Mouse (Mus musculus) CH12.LX (cell line): ENCODE measurements around the gene Lrch1. TPM values are rescaled to one million over a fixed set of nuclear protein-coding genes. Genes with fewer than 3 reads are reported as not detected.

Experiments
- DNase-seq: peaks from one replicate; pipeline ENCODE4 v3.0.0-alpha.2; 2013; ENCODE audit errors: extremely low read depth
- H3K27ac ChIP-seq: 2 replicates; pipeline ENCODE4 v1.5.1; 2012; ENCODE audit warnings: low read depth, mild to moderate bottlenecking, control low read depth, moderate library complexity; ENCODE audit not compliant: insufficient read depth
- H3K27me3 ChIP-seq: replicated peaks from 2 replicates; pipeline ENCODE3; 2012; ENCODE audit warnings: inconsistent platforms
- H3K36me3 ChIP-seq, 2 experiments: replicated peaks in 1 of 2; 2 replicates each; pipeline versions ENCODE3 to v1.6.1; 2012; ENCODE audit warnings: inconsistent platforms in 1 of 2, low read length in 1 of 2, mild to moderate bottlenecking in 1 of 2, mixed read lengths in 1 of 2, moderate library complexity in 1 of 2; ENCODE audit not compliant: control insufficient read depth in 1 of 2, insufficient read depth in 1 of 2
- H3K4me1 ChIP-seq, 2 experiments: 2 replicates each; pipeline ENCODE4 v1.6.1; 2012; ENCODE audit warnings: inconsistent platforms in 1 of 2, moderate library complexity in 1 of 2; ENCODE audit not compliant: insufficient read depth in 2 of 2, control insufficient read depth in 1 of 2
- H3K4me2 ChIP-seq: 2 replicates; pipeline ENCODE4 v1.6.1; 2012; ENCODE audit warnings: low read depth, mild to moderate bottlenecking, control low read depth; ENCODE audit not compliant: poor library complexity, insufficient read depth, severe bottlenecking
- H3K4me3 ChIP-seq, 3 experiments: fragments of 150-350 bp in 1 of 3; sonication (generic) in 1 of 3; replicated peaks in 1 of 3; 2 replicates each; pipeline versions ENCODE3 to v1.5.1; 2011 to 2012; ENCODE audit warnings: low read depth in 2 of 3, low read length in 2 of 3, mild to moderate bottlenecking in 2 of 3, moderate library complexity in 2 of 3, control low read depth in 1 of 3, improper control_type of control experiment in 1 of 3, inconsistent platforms in 1 of 3, mixed read lengths in 1 of 3; ENCODE audit not compliant: poor library complexity in 1 of 3
- H3K79me2 ChIP-seq: replicated peaks from 2 replicates; pipeline ENCODE4 v1.6.1; 2012; ENCODE audit warnings: mild to moderate bottlenecking, moderate library complexity; ENCODE audit not compliant: control insufficient read depth, poor library complexity, insufficient read depth, severe bottlenecking; ENCODE audit errors: extremely low read depth
- H3K9ac ChIP-seq: 2 replicates; pipeline ENCODE4 v1.6.1; 2012; ENCODE audit warnings: low read depth, mild to moderate bottlenecking, control low read depth, moderate library complexity; ENCODE audit not compliant: insufficient read depth
- H3K9me3 ChIP-seq: replicated peaks from 2 replicates; pipeline ENCODE3; 2012; ENCODE audit warnings: low read length, inconsistent platforms, mixed read lengths
- BHLHE40 ChIP-seq: IDR thresholded peaks from 2 replicates; pipeline ENCODE4 v1.6.1; 2011; ENCODE audit warnings: mild to moderate bottlenecking, low read depth, low read length, improper control_type of control experiment
- CHD1 ChIP-seq: IDR thresholded peaks from 2 replicates; pipeline ENCODE4 v1.6.1; 2012; ENCODE audit warnings: low read depth, low read length, improper control_type of control experiment, inconsistent platforms
- CHD2 ChIP-seq: IDR thresholded peaks from 2 replicates; pipeline ENCODE4 v1.6.1; 2011; ENCODE audit warnings: low read length, improper control_type of control experiment
- CTCF ChIP-seq, 2 experiments: IDR thresholded peaks in 1 of 2; conservative IDR thresholded peaks in 1 of 2; 2 replicates each; pipeline ENCODE4 v1.5.1; 2011 to 2012; ENCODE audit warnings: low read depth in 2 of 2, low read length in 2 of 2, improper control_type of control experiment in 1 of 2, inconsistent platforms in 1 of 2, mild to moderate bottlenecking in 1 of 2, moderate library complexity in 1 of 2
- E2F4 ChIP-seq: IDR thresholded peaks from 2 replicates; pipeline ENCODE4 v1.6.1; 2011; ENCODE audit warnings: low read depth, low read length, improper control_type of control experiment; ENCODE audit not compliant: insufficient replicate concordance
- EP300 ChIP-seq: IDR thresholded peaks from 2 replicates; pipeline ENCODE4 v1.6.1; 2011; ENCODE audit warnings: low read length, improper control_type of control experiment
- ETS1 ChIP-seq: conservative IDR thresholded peaks from 2 replicates; pipeline ENCODE4 v1.6.1; 2012; ENCODE audit warnings: low read depth, mild to moderate bottlenecking, inconsistent platforms, low read length, improper control_type of control experiment, moderate library complexity
- HCFC1 ChIP-seq: IDR thresholded peaks from 2 replicates; pipeline ENCODE4 v1.6.1; 2012; ENCODE audit warnings: low read depth, mild to moderate bottlenecking, inconsistent platforms, low read length, improper control_type of control experiment
- JUND ChIP-seq: conservative IDR thresholded peaks from 2 replicates; pipeline ENCODE4 v1.6.1; 2011; ENCODE audit warnings: low read depth, low read length, improper control_type of control experiment
- KAT2A ChIP-seq: IDR thresholded peaks from 2 replicates; pipeline ENCODE4 v1.6.1; 2012; ENCODE audit warnings: low read length, improper control_type of control experiment, inconsistent platforms; ENCODE audit not compliant: insufficient replicate concordance
- MAFK ChIP-seq: IDR thresholded peaks from 2 replicates; pipeline ENCODE4 v1.6.1; 2011; ENCODE audit warnings: low read length, improper control_type of control experiment; ENCODE audit not compliant: insufficient replicate concordance
- MAX ChIP-seq: IDR thresholded peaks from 2 replicates; pipeline ENCODE4 v1.6.1; 2011; ENCODE audit warnings: low read length, improper control_type of control experiment
- MXI1 ChIP-seq: IDR thresholded peaks from 2 replicates; pipeline ENCODE4 v1.6.1; 2011; ENCODE audit warnings: mild to moderate bottlenecking, low read depth, low read length, improper control_type of control experiment
- MYC ChIP-seq: IDR thresholded peaks from 2 replicates; pipeline ENCODE4 v1.6.1; 2011; ENCODE audit warnings: low read depth, mild to moderate bottlenecking, improper control_type of control experiment, low read length
- NELFE ChIP-seq: IDR thresholded peaks from 2 replicates; pipeline ENCODE4 v1.6.1; 2011; ENCODE audit warnings: low read depth, low read length, improper control_type of control experiment
- NRF1 ChIP-seq: IDR thresholded peaks from 2 replicates; pipeline ENCODE4 v1.6.1; 2014; ENCODE audit warnings: low read depth, mild to moderate bottlenecking, inconsistent platforms, low read length, improper control_type of control experiment, moderate library complexity
- PAX5 ChIP-seq: IDR thresholded peaks from 2 replicates; pipeline ENCODE4 v1.6.1; 2012; ENCODE audit warnings: low read length, inconsistent platforms, mixed read lengths
- POLR2AphosphoS2 ChIP-seq: IDR thresholded peaks from 2 replicates; pipeline ENCODE4 v1.6.1; 2011; ENCODE audit warnings: low read depth, low read length, improper control_type of control experiment
- TBP ChIP-seq: conservative IDR thresholded peaks from 2 replicates; pipeline ENCODE4 v1.6.1; 2011; ENCODE audit warnings: low read depth, low read length, improper control_type of control experiment
- TCF12 ChIP-seq: IDR thresholded peaks from 2 replicates; pipeline ENCODE4 v1.6.1; 2014; ENCODE audit warnings: low read depth, mild to moderate bottlenecking, inconsistent platforms, low read length, improper control_type of control experiment
- USF1 ChIP-seq: IDR thresholded peaks from 2 replicates; pipeline ENCODE4 v1.6.1; 2014; ENCODE audit warnings: low read depth, mild to moderate bottlenecking, inconsistent platforms, low read length, improper control_type of control experiment
- ZC3H11A ChIP-seq: IDR thresholded peaks from 2 replicates; pipeline ENCODE4 v1.6.1; 2012; ENCODE audit warnings: low read depth, mild to moderate bottlenecking, inconsistent platforms, low read length, improper control_type of control experiment
- ZKSCAN1 ChIP-seq: IDR thresholded peaks from 2 replicates; pipeline ENCODE4 v1.6.1; 2012; ENCODE audit warnings: low read depth, inconsistent platforms, low read length, improper control_type of control experiment, borderline replicate concordance
- ZMIZ1 ChIP-seq: IDR thresholded peaks from 2 replicates; pipeline ENCODE4 v1.6.1; 2012; ENCODE audit warnings: low read depth, mild to moderate bottlenecking, inconsistent platforms, low read length, improper control_type of control experiment
- ZNF384 ChIP-seq: IDR thresholded peaks from 2 replicates; pipeline ENCODE4 v1.6.1; 2012; ENCODE audit warnings: low read depth, low read length, improper control_type of control experiment, inconsistent platforms
- dilution Hi-C: fragments of 300-500 bp; cut with MboI; formaldehyde crosslinking; loops from 2 replicates; pipeline ENCODE4 v1.14.3; 2020; ENCODE audit warnings: low sequenced_read_pairs; ENCODE audit not compliant: extremely low pct_unique_long_range_greater_than_20kb, extremely low pct_ligation_motif_present
- in situ Hi-C: fragments of 300-500 bp; cut with MboI; formaldehyde crosslinking; loops from 3 replicates; pipeline ENCODE4 v1.14.3; 2019; ENCODE audit warnings: low sequenced_read_pairs, low pct_ligation_motif_present, low pct_unique_long_range_greater_than_20kb, mixed read lengths
- polyA plus RNA-seq: library from polyadenylated mRNA; unstranded; fragments of >175 nt; gene quantifications from 2 replicates; pipeline ENCODE4 v1.2.1, GENCODE M21; 2012; ENCODE audit warnings: low read depth; ENCODE audit not compliant: insufficient read length
- total RNA-seq, 2 experiments: library from RNA; depleted of rRNA; stranded (reverse); fragments of 300-350 nt in 1 of 2; fragments of >200 nt in 1 of 2; gene quantifications; 2 replicates each; pipeline ENCODE4 v1.2.3; 2012 to 2014

Gene Lrch1
- total and polyA plus RNA-seq, 3 experiments: 10.3 to 23.3 (median 12.8) TPM

GRCm38 (mm10) chr14:74922039-74922736 is 25.5 kb downstream of the Lrch1 start (continued):
- TF ChIP-seq POLR2AphosphoS2 (peak; percentile 29; the same call in 1 of the 2 replicates), ZMIZ1 (no peak), PAX5 (no peak), TBP (no peak; the same call in 1 of the 2 replicates), HCFC1 (peak; percentile 44; the same call in 1 of the 2 replicates), NRF1 (peak; percentile 40), ZNF384 (no peak), MAX (peak; percentile 95), ZC3H11A (0 out of 2 replicates have a peak, but pooled peaks have one; percentile 19), E2F4 (no peak), CTCF (conservative IDR thresholded peaks at IDR 0.05 in 1 of 2, IDR thresholded peaks at IDR 0.05 in 1 of 2; ENCODE audit: low read depth in 2 of 2, low read length in 2 of 2) (peak in 1 of 2 experiments; percentile 64; a peak in 2 of 4 replicates), BHLHE40 (peak; percentile 94), JUND (no peak), CHD1 (no peak), USF1 (peak; percentile 93), EP300 (peak; percentile 35; the same call in 1 of the 2 replicates), MAFK (peak; percentile 97), MYC (peak; percentile 91), NELFE (peak; percentile 63)

- Histone ChIP-seq H3K4me1 (peaks cover 30 to 77% of the 10 kb centered on the region in 2 experiments), H3K9me3 (peaks cover 7% of the 10 kb centered on the region), H3K4me3 (peak overlapping the region; percentile 37 to 40 (median 38)), H3K9ac (peak overlapping the region; percentile 65), H3K27me3 (no peaks in the 10 kb centered on the region), H3K36me3 (peaks cover 0 to 29% of the 10 kb centered on the region in 2 experiments), H3K4me2 (peak overlapping the region; percentile 81), H3K27ac (peak overlapping the region; percentile 48), H3K79me2 (peaks cover 9% of the 10 kb centered on the region)
- TF ChIP-seq CHD2 (no peak), TBP (no peak), TCF12 (no peak), ZKSCAN1 (no peak), USF1 (no peak), NRF1 (no peak), ETS1 (no peak), NELFE (no peak), KAT2A (no peak), MXI1 (no peak)
- DNase-seq: no peak
- in situ Hi-C loops (no loop called here), dilution Hi-C loops (no loop called here)
These were observed 26.2 kb downstream of the Lrch1 start for GRCm38 (mm10) chr14:74921471-74921870.
